Mouse (Mus musculus): ENCODE data around the gene Cngb1. TPM values are rescaled to one million over a fixed set of nuclear protein-coding genes. Genes with fewer than 3 reads are reported as not detected.
A peak's percentile ranks its signal among the peaks of the same experiment; 100 is the strongest.

Cngb1 gene
- 0.57 and 0.58 TPM in 2 replicates for polyA plus RNA-seq (2015; fragmentation: Nextera tagmentation; extraction: Ambion mirVana)

DNA sequence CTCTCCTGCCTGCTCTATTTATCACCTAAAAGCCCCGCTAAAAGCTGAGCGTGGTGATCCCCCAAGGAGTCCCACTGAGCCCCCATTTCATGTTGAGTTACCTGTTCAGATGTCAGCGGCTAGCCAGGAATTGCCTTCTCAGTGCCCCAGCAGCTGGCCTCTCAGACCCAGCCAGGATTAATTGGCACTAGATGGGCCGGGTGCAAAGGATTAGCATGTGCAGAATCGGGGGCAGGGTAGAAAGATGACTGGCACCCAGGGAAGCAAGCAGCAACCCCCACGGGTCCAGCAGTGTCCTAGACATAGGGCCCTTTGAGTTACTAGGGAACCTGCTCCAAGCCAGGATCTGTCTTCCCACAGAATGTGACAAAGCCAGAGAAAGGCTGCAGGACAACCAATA is at the start of gene Cngb1:
Gene Cngb1, minus strand, starts transcription at position 155 of the 400 bp plus-strand sequence.
- 37% methylated on average over 6 of the region's 6 CpGs for WGBS
- Histone ChIP-seq H3K9me3 (no peaks in the 10 kb centered on the region), H3K9ac (no peak within 1 kb of the TSS)

GRCm38 (mm10) chr8:95354606-95355005 is 48.2 kb upstream of the Cngb1 start:
- ATAC-seq (replicated peaks), result no peak
- Histone ChIP-seq H3K9ac (no peak overlapping the region), H3K36me3 (replicated peaks) (no peaks in the 10 kb centered on the region), H3K4me3 (no peak overlapping the region), H3K9me3 (no peaks in the 10 kb centered on the region), H3K4me1 (peaks cover 56% of the 10 kb centered on the region), H3K27me3 (replicated peaks) (no peaks in the 10 kb centered on the region), H3K4me2 (peak overlapping the region; percentile 95; the same call in 1 of the 2 replicates), H3K27ac (no peak overlapping the region)
- 83% methylated on average over 2 of the region's 2 CpGs for WGBS

More for the DNA sequence above, at the start of gene Cngb1:
- H3K36me3 ChIP-seq (replicated peaks), result no peaks in the 10 kb centered on the region
- H3K4me1 ChIP-seq, result peaks cover 8% of the 10 kb centered on the region
- H3K27me3 ChIP-seq (replicated peaks), result no peaks in the 10 kb centered on the region
- H3K4me3 ChIP-seq, result no peak within 1 kb of the TSS
- H3K27ac ChIP-seq, result no peak within 1 kb of the TSS
- ATAC-seq (replicated peaks), result no peak
- no peak within 1 kb of the TSS for H3K4me2 ChIP-seq

- peaks cover 57% of the 10 kb centered on the region for H3K4me1 ChIP-seq
- peak; percentile 56 for ATAC-seq (replicated peaks)
- H3K4me2 ChIP-seq, result peak overlapping the region; percentile 95
- H3K9ac ChIP-seq, result peak overlapping the region; percentile 68
- H3K27ac ChIP-seq, result peak overlapping the region; percentile 80
- peak overlapping the region; percentile 84 for H3K4me3 ChIP-seq
- no peaks in the 10 kb centered on the region for H3K27me3 ChIP-seq (replicated peaks)
- 2% methylated on average over 60 of the region's 62 CpGs for WGBS
- no peaks in the 10 kb centered on the region for H3K36me3 ChIP-seq (replicated peaks)
- H3K9me3 ChIP-seq, result no peaks in the 10 kb centered on the region
These were observed 46.8 kb upstream of the Cngb1 start for GRCm38 (mm10) chr8:95352871-95353866.

DNA sequence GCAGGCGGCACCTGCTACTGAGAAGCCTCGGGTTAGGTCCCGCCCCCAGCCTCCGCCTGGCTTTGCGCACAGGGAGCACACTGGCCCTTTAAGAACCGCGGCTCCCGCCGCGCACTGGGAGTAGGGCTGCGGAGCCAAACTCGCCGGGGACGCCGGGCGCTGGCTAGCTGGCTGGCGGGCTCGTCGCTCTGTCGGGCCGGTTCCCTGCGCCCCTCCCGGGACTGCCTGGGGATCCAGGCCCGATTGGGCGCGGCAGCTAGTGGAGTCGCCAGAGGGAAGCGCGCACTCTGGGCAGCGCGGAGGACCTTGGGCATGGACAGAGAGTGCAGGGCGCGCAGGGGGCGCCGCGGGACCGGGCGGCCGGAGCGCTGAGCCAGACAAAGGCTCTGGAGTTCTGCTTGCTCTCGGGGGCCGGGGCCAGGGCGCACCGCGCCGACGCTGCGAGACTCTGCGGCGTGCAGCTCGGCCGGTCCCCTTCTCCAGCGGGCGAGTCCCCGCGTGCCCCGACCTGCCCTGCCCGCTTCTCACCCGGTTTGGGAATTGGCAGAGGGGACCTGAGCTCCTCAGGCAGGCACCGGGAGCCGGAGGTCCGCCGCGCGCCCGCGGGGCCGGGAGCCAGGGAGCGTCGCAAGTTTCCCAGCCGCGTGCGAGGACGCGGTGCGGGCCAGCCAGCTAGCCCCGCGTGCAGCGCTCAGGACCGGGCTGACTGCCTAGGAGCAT is 45.9 kb upstream of the Cngb1 start, which contains the start of gene Mmp15:
Gene Mmp15, plus strand, starts transcription at position 118 of the 720 bp plus-strand sequence.
- H3K4me2 ChIP-seq, result peak within 1 kb of the TSS; percentile 95
- no peaks in the 10 kb centered on the region for H3K27me3 ChIP-seq (replicated peaks)
- ATAC-seq (replicated peaks), result peak; percentile 81
- peak within 1 kb of the TSS; percentile 80 for H3K27ac ChIP-seq
- no peaks in the 10 kb centered on the region for H3K36me3 ChIP-seq (replicated peaks)
- H3K9ac ChIP-seq, result peak within 1 kb of the TSS; percentile 68
- H3K4me1 ChIP-seq, result peaks cover 54% of the 10 kb centered on the region
- H3K4me3 ChIP-seq, result peak within 1 kb of the TSS; percentile 84
- under 1% methylated on average over 70 of the region's 80 CpGs for WGBS
- H3K9me3 ChIP-seq, result no peaks in the 10 kb centered on the region

DNA sequence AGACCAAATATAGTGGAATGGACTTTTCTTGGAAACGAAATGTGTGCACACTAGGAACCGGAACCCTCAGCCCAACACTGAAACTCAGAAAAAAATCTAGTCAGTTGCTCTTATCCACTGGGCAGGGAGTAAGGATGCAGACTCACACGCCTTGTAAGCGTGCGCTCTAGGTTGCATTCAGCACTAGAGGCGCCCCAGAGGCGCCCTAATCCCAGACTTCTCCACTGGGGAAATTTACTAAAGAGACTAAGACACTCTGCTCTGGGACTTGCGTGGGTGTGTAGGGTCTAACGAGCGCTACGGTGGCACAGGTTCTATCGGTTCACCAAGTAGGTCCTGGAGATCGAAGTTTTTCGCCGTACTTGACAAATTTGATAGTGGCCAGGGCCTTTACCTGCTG is 45.1 kb upstream of the Cngb1 start:
- Histone ChIP-seq H3K36me3 (replicated peaks) (no peaks in the 10 kb centered on the region), H3K4me2 (peak overlapping the region; percentile 95), H3K4me3 (peak overlapping the region; percentile 84), H3K27ac (peak overlapping the region; percentile 80), H3K27me3 (replicated peaks) (no peaks in the 10 kb centered on the region), H3K4me1 (peaks cover 59% of the 10 kb centered on the region), H3K9me3 (no peaks in the 10 kb centered on the region), H3K9ac (0 out of 2 replicates have a peak overlapping the region, but pooled peaks have one; percentile 68)
- ATAC-seq (replicated peaks), result no peak
- WGBS, result 2% methylated on average over 15 of the region's 15 CpGs

DNA sequence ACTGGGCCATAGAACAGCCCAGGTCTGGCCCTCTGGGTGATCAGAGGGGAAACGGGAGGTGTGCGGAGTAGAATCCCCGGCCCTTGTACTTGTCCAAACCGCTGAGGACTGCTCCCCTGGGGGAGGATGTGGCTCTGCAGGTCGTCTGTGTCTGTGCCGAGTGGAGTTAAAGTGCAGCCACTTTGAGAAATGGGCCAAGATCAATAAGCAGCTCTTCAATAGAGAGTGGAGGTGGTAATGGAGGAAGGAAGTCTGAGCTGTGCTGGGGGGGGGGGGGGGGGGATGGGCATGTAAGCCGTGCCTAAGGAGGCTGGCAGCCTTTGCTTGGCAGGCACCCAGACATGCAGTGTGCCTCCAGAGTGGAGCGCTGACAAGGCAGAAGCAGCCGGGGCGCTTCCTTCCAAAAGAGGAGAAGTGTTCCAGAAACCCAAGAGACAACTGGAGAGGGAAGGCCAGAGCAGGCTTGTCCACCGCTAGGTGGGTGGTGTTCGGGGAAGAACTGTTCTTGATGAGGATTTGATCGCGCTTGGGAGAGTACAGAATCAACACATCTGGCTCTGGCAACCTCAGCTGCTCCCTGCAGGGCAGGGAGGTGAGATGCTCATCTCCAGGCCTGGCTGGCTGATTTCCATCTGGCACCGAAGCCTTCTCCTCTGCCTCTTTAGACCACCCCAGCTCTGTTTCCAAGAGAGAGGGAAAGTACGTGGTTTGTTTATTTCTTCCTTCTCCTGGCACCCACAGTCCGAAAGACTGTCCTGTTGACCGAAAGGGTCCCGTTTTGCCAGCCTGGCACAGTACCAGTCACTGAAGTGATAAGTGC is 42.6 kb upstream of the Cngb1 start:
- Histone ChIP-seq H3K9ac (no peak overlapping the region), H3K4me3 (no peak overlapping the region), H3K36me3 (replicated peaks) (0 out of 2 replicates have a peak, but pooled peaks cover 7% of the 10 kb centered on the region), H3K27me3 (replicated peaks) (no peaks in the 10 kb centered on the region), H3K27ac (0 out of 2 replicates have a peak overlapping the region, but pooled peaks have one; percentile 15), H3K4me2 (peak overlapping the region; percentile 19; the same call in 1 of the 2 replicates), H3K9me3 (no peaks in the 10 kb centered on the region), H3K4me1 (peaks cover 43% of the 10 kb centered on the region)
- 47% methylated on average over 19 of the region's 19 CpGs for WGBS
- no peak for ATAC-seq (replicated peaks)

DNA sequence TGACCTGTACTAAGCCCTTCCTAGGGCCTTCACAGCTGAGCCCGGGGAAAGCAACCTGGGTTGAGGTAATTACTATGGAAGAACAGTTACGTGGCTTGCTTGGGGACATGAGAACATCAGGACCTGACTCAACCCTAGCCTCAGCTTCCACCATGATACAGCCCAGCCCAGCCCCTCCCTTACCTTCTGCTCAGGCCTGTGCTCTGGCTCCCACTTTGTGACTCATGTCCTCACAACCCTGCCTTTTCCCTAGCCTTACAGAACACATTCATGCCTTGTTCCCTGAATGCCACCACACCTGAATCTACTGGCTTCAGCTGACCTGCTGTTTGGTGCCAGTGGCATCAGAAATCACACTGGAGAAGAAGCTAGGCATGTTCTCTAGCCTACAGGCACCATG is 42.0 kb upstream of the Cngb1 start:
- Histone ChIP-seq H3K4me3 (no peak overlapping the region), H3K4me1 (peaks cover 36% of the 10 kb centered on the region), H3K9me3 (no peaks in the 10 kb centered on the region), H3K36me3 (replicated peaks) (peaks cover 8% of the 10 kb centered on the region; the same call in 1 of the 2 replicates), H3K27ac (0 out of 2 replicates have a peak overlapping the region, but pooled peaks have one; percentile 15), H3K27me3 (replicated peaks) (no peaks in the 10 kb centered on the region), H3K9ac (no peak overlapping the region), H3K4me2 (no peak overlapping the region)
- 89% methylated on average over 2 of the region's 2 CpGs for WGBS
- no peak for ATAC-seq (replicated peaks)

DNA sequence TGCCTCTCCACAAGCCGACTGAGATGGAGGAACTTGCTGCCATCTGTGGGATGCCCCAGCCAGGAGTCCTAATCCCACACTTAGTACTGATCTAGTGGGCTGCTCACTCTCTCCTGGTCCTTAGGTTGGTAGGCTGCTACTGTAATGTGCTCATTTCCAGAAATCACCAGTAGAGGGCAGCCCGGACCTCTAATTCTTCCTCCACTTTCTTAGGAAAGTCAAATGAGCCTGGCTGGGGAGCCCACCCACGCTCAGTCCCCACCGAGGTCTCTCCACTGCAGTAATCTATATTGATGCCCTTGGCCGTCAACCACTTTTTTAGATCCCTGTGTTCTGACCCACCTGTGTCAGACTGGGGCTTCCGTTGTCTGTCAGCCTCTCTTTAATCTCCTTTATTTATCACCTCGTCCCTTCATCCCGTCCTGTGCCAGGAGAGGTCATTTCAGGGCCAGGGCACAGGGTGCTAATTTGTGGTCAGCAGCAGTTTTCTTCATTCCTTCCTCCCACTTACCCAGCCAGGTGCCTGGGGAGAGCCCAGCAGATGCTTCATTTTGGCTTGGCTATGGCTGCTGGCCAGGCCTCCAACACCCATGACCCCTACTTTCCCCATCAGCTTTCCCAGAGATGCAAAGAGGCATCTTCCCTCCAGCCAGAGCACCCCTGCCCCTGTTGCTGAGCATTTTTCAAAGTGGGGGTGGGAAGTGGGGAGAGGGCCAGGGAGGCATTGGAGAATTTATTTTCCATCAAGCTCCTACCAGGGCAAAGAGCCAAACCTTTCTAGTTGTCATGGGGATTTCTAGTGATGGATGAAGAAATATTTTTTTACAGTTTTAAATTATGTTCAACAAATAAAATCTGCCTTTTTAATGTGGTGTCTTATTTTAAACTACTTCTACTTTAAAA is 40.5 kb upstream of the Cngb1 start:
- Histone ChIP-seq H3K36me3 (replicated peaks) (peaks cover 15% of the 10 kb centered on the region), H3K9ac (no peak overlapping the region), H3K4me3 (no peak overlapping the region), H3K27ac (no peak overlapping the region), H3K4me2 (no peak overlapping the region), H3K4me1 (peaks cover 32% of the 10 kb centered on the region), H3K27me3 (replicated peaks) (no peaks in the 10 kb centered on the region), H3K9me3 (no peaks in the 10 kb centered on the region)
- ATAC-seq (replicated peaks), result peak; percentile 51
- WGBS, result 31% methylated on average over 8 of the region's 8 CpGs

- Histone ChIP-seq H3K9ac (no peak overlapping the region), H3K9me3 (no peaks in the 10 kb centered on the region), H3K36me3 (replicated peaks) (peaks cover 17% of the 10 kb centered on the region), H3K4me2 (no peak overlapping the region), H3K4me3 (no peak overlapping the region), H3K4me1 (peaks cover 18% of the 10 kb centered on the region), H3K27me3 (replicated peaks) (no peaks in the 10 kb centered on the region), H3K27ac (no peak overlapping the region)
- WGBS, result 80% methylated on average over 6 of the region's 6 CpGs
- ATAC-seq (replicated peaks), result no peak
These were observed 38.3 kb upstream of the Cngb1 start for GRCm38 (mm10) chr8:95344668-95345067.

DNA sequence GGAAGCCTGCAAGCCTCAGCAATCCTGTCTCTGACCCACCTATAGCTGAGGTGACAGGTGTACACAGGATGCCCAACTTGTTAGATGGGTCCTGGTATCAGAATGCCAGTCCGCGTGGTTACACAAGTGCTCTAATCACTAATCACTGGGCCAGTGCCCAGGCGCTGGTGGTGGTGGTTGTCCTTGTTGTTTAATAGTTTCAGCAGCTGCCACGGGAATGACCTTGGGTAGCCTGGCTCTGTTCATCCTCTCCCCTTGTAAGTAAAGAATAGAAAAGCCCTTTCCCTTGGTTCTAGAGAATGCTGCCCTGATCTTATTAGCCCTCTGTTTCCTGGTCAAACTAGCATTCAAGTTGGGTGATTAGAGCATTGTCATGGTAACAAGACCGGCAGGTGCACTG is 35.3 kb upstream of the Cngb1 start:
- H3K27me3 ChIP-seq (replicated peaks), result no peaks in the 10 kb centered on the region
- H3K4me2 ChIP-seq, result no peak overlapping the region
- no peak overlapping the region for H3K4me3 ChIP-seq
- WGBS, result 52% methylated on average over 5 of the region's 5 CpGs
- ATAC-seq (replicated peaks), result no peak
- H3K27ac ChIP-seq, result no peak overlapping the region
- peaks cover 22% of the 10 kb centered on the region for H3K36me3 ChIP-seq (replicated peaks)
- no peaks in the 10 kb centered on the region for H3K9me3 ChIP-seq
- H3K9ac ChIP-seq, result no peak overlapping the region
- no peaks in the 10 kb centered on the region for H3K4me1 ChIP-seq

DNA sequence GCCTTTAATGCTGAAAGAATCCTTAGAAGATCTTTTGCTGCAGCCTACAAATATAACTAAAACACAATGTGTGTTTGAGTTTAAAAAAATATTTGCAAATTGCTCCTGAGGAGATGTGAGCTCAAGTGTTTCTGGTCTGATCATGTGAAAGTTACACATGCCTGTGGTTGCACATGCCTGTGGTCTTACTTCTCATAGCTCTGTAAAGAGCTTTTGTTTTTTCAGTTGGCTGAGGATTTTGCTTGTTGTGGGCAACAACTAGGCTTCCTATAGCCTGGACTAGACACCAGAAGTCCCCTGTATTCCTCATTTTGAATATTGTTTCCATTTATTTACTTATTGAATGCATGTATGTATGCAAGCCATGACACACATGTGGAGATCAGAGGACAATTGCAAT is 30.0 kb upstream of the Cngb1 start:
- Histone ChIP-seq H3K9me3 (no peaks in the 10 kb centered on the region), H3K9ac (no peak overlapping the region), H3K4me1 (peaks cover 9% of the 10 kb centered on the region; the same call in 1 of the 2 replicates), H3K27ac (no peak overlapping the region), H3K27me3 (replicated peaks) (no peaks in the 10 kb centered on the region), H3K4me2 (no peak overlapping the region), H3K36me3 (replicated peaks) (peaks cover 14% of the 10 kb centered on the region; the same call in 1 of the 2 replicates), H3K4me3 (no peak overlapping the region)
- no peak for ATAC-seq (replicated peaks)
